Mouse (Mus musculus) megakaryocyte-erythroid progenitor cell, adult 5 weeks (primary cell): ENCODE results near the gene Zscan4-ps1. TPM values are rescaled to one million over a fixed set of nuclear protein-coding genes. Genes with fewer than 3 reads are reported as not detected.

ENCODE experiments used
- polyA plus RNA-seq: library from polyadenylated mRNA; stranded (reverse); fragments of >175 nt; gene quantifications from 2 replicates; pipeline ENCODE4 v1.2.3, GENCODE M21; 2012

Zscan4-ps1 gene
- not detected in 2 replicates for polyA plus RNA-seq

GRCm38 (mm10) chr7:11069591-11069990 lies at the start of gene Zscan4-ps1:
Gene Zscan4-ps1 (minus strand): TSS chr7:11069691.

Other genes with a start within 250 kb of the Zscan4-ps1 start
- not detected in 2 replicates for gene Zscan4b, start 164.6 kb downstream of the Zscan4-ps1 start, polyA plus RNA-seq
- not detected in 2 replicates for gene Zscan4c, start 63.9 kb downstream of the Zscan4-ps1 start, polyA plus RNA-seq
- gene Zscan4d, start 96.5 kb upstream of the Zscan4-ps1 start, polyA plus RNA-seq: not detected in 2 replicates
- not detected in 2 replicates for gene Zscan4e, start 241.0 kb upstream of the Zscan4-ps1 start, polyA plus RNA-seq